Mouse (Mus musculus) heart, postnatal 0 days (tissue): Measurements from ENCODE around the gene Pgap3. TPM values are rescaled to one million over a fixed set of nuclear protein-coding genes. Genes with fewer than 3 reads are reported as not detected.

Experiments used
- ATAC-seq: fragments of 200-750 bp; cut with Nextera tagmentation; 2 replicates; pipeline ENCODE4 v1.8.0; 2017; ENCODE audit warnings: low read depth, moderate number of reproducible peaks, moderate library complexity; ENCODE audit not compliant: insufficient read depth
- DNase-seq: peaks from one replicate; pipeline ENCODE4 v3.0.0-alpha.2; 2016; ENCODE audit warnings: low spot score
- H3K27ac ChIP-seq: fragments of 300-500 bp; sonication (generic); 2 replicates; pipeline ENCODE4 v1.5.1; 2014; ENCODE audit warnings: low read depth, mild to moderate bottlenecking
- H3K27me3 ChIP-seq: fragments of 300-500 bp; sonication (generic); 2 replicates; pipeline ENCODE4 v1.6.1; 2014; ENCODE audit warnings: low read length, mixed read lengths; ENCODE audit not compliant: control insufficient read depth, insufficient read depth
- H3K36me3 ChIP-seq: fragments of 300-500 bp; sonication (generic); replicated peaks from 2 replicates; pipeline ENCODE4 v1.6.1; 2014; ENCODE audit warnings: low read length, mixed read lengths; ENCODE audit not compliant: control insufficient read depth, insufficient read depth
- H3K4me1 ChIP-seq: fragments of 300-500 bp; sonication (generic); 2 replicates; pipeline ENCODE4 v1.6.1; 2014; ENCODE audit warnings: antibody characterized with exemption; ENCODE audit not compliant: control insufficient read depth, insufficient read depth
- H3K4me2 ChIP-seq: fragments of 300-500 bp; sonication (generic); 2 replicates; pipeline ENCODE4 v1.6.1; 2014; ENCODE audit warnings: low read depth, mild to moderate bottlenecking, low read length, moderate library complexity
- H3K4me3 ChIP-seq: fragments of 300-500 bp; sonication (generic); 2 replicates; pipeline ENCODE4 v1.5.1; 2014; ENCODE audit warnings: low read depth, low read length
- H3K9ac ChIP-seq: fragments of 300-500 bp; sonication (generic); replicated peaks from 2 replicates; pipeline ENCODE4 v1.6.1; 2014; ENCODE audit warnings: low read depth, low read length, mixed read lengths
- H3K9me3 ChIP-seq: fragments of 300-500 bp; sonication (generic); replicated peaks from 2 replicates; pipeline ENCODE4 v1.6.1; 2016; ENCODE audit warnings: low read length; ENCODE audit not compliant: control insufficient read depth
- CTCF ChIP-seq: IDR thresholded peaks from 2 replicates; pipeline ENCODE4 v1.5.1; 2016; ENCODE audit warnings: antibody characterized with exemption, control low read depth, low read depth
- EP300 ChIP-seq: IDR thresholded peaks from 2 replicates; pipeline ENCODE4 v1.6.1; 2016; ENCODE audit warnings: antibody characterized with exemption, low read depth
- WGBS: fragments of 180-500 bp; shearing (Covaris S2); extraction: QIAGEN DNeasy Blood & Tissue Kit; methylation state at CpG from one replicate; pipeline ENCODE4 v1.1.7; 2014; 5-methylcytosine and 5-hydroxymethylcytosine counted together
- polyA plus RNA-seq: library from polyadenylated mRNA; unstranded; fragments of >200 nt; fragmentation: Nextera tagmentation; extraction: Ambion mirVana; gene quantifications from 2 replicates; pipeline ENCODE4 v1.2.1, GENCODE M21; 2015
- total RNA-seq: library from RNA; depleted of rRNA; stranded (reverse); fragments of >200 nt; gene quantifications from 2 replicates; pipeline ENCODE4 v1.2.3, GENCODE M21; 2014; ENCODE audit warnings: low replicate concordance

Gene Pgap3
- total and polyA plus RNA-seq, 2 experiments from 2014 or later: 18.2 to 35.7 TPM

GRCm38 (mm10) chr11:98395041-98395440 is 5.2 kb downstream of the Pgap3 start:
- Histone ChIP-seq H3K36me3 (0 out of 2 replicates have a peak, but pooled peaks cover 9% of the 10 kb centered on the region), H3K4me3 (no peak overlapping the region), H3K9ac (no peak overlapping the region), H3K4me1 (peaks cover 42% of the 10 kb centered on the region), H3K27me3 (no peaks in the 10 kb centered on the region), H3K9me3 (no peaks in the 10 kb centered on the region), H3K27ac (peak overlapping the region; percentile 97), H3K4me2 (no peak overlapping the region)
- TF ChIP-seq CTCF (no peak), EP300 (no peak)
- ATAC-seq (peak; percentile 56), DNase-seq (peak; percentile 84)
- 14% methylated on average over 4 of the region's 4 CpGs for WGBS

- Histone ChIP-seq H3K36me3 (0 out of 2 replicates have a peak, but pooled peaks cover 9% of the 10 kb centered on the region), H3K9ac (no peak overlapping the region), H3K9me3 (no peaks in the 10 kb centered on the region), H3K4me3 (no peak overlapping the region), H3K27ac (peak overlapping the region; percentile 97), H3K4me2 (no peak overlapping the region), H3K27me3 (no peaks in the 10 kb centered on the region), H3K4me1 (peaks cover 38% of the 10 kb centered on the region)
- peak; percentile 87 for DNase-seq
- WGBS: 17% methylated on average over 6 of the region's 6 CpGs
- TF ChIP-seq CTCF: no peak
- peak; percentile 90 for TF ChIP-seq EP300
- peak; percentile 76 for ATAC-seq
These were observed 6.0 kb downstream of the Pgap3 start for GRCm38 (mm10) chr11:98394301-98394700.

GRCm38 (mm10) chr11:98393317-98393716 is 7.0 kb downstream of the Pgap3 start:
- no peak overlapping the region; the same call in 1 of the 2 replicates for H3K4me2 ChIP-seq
- H3K27me3 ChIP-seq: no peaks in the 10 kb centered on the region
- no peaks in the 10 kb centered on the region for H3K9me3 ChIP-seq
- 0 out of 2 replicates have a peak, but pooled peaks cover 9% of the 10 kb centered on the region for H3K36me3 ChIP-seq
- DNase-seq: peak; percentile 92
- no peak overlapping the region for H3K4me3 ChIP-seq
- peaks cover 38% of the 10 kb centered on the region for H3K4me1 ChIP-seq
- peak overlapping the region; percentile 97 for H3K27ac ChIP-seq
- TF ChIP-seq EP300 (no peak), CTCF (no peak)
- H3K9ac ChIP-seq: no peak overlapping the region
- peak; percentile 50 for ATAC-seq
- WGBS: 10% methylated on average over 6 of the region's 6 CpGs

DNA sequence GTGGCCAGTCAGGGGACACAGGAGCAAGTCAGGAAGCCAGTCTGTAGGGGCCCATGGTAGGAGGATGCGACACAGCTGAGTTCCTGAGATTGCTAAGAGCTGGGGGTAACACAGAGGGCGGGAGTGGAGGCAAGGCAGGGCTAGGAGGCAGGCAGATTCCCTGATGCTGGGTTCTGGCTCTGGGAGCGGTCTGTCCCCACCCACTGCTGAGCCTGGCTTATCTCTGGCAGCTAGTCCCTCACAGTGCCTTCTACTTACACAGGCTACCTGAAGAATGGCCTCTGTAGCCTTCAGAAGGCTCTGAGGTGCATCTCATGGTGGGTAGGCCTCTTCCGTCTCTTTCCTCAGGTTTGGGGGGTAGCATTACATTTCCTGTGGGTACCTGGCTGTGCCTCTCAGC is 7.6 kb downstream of the Pgap3 start:
- H3K27ac ChIP-seq: peak overlapping the region; percentile 97
- peaks cover 38% of the 10 kb centered on the region for H3K4me1 ChIP-seq
- DNase-seq: peak; percentile 53
- no peak overlapping the region for H3K4me3 ChIP-seq
- no peak overlapping the region for H3K4me2 ChIP-seq
- H3K9ac ChIP-seq: no peak overlapping the region
- no peaks in the 10 kb centered on the region for H3K9me3 ChIP-seq
- 0 out of 2 replicates have a peak, but pooled peaks cover 5% of the 10 kb centered on the region for H3K36me3 ChIP-seq
- no peak for ATAC-seq
- WGBS: 26% methylated on average over 4 of the region's 4 CpGs
- TF ChIP-seq EP300: no peak
- no peak for TF ChIP-seq CTCF
- 0 out of 2 replicates have a peak, but pooled peaks cover 2% of the 10 kb centered on the region for H3K27me3 ChIP-seq

DNA sequence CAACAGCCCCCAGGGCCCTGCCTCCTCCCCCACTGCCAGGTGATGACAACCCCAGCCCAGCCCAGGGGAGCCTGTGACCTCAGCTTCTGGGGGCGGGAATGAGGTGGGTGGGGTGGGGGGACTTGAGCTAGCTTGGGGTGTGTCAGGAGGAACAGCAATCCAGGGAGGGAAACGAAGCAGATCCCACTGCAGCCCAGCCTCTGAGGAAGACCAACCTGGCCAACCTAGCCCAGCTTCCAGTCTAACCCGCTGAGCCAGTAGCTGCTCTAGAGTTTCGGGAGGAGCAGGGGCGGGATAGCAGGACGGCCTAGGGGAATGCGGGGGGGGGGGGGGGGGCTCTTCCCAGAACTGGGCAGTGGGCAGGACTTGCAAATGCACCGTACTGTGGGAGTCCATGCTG is 8.3 kb downstream of the Pgap3 start:
- H3K4me1 ChIP-seq: peaks cover 38% of the 10 kb centered on the region
- WGBS: 20% methylated on average over 4 of the region's 8 CpGs
- peak; percentile 5 for DNase-seq
- H3K36me3 ChIP-seq: no peaks in the 10 kb centered on the region
- no peak for ATAC-seq
- no peak overlapping the region for H3K4me3 ChIP-seq
- 0 out of 2 replicates have a peak, but pooled peaks cover 6% of the 10 kb centered on the region for H3K27me3 ChIP-seq
- H3K4me2 ChIP-seq: no peak overlapping the region
- no peak for TF ChIP-seq CTCF
- no peak for TF ChIP-seq EP300
- H3K9ac ChIP-seq: 0 out of 2 replicates have a peak overlapping the region, but pooled peaks have one; percentile 8
- peak overlapping the region; percentile 97 for H3K27ac ChIP-seq
- H3K9me3 ChIP-seq: no peaks in the 10 kb centered on the region

- Histone ChIP-seq H3K4me3 (no peak overlapping the region), H3K27ac (no peak overlapping the region), H3K4me1 (peaks cover 44% of the 10 kb centered on the region), H3K27me3 (0 out of 2 replicates have a peak, but pooled peaks cover 6% of the 10 kb centered on the region), H3K9ac (no peak overlapping the region), H3K9me3 (no peaks in the 10 kb centered on the region), H3K36me3 (no peaks in the 10 kb centered on the region), H3K4me2 (no peak overlapping the region)
- TF ChIP-seq CTCF (no peak), EP300 (no peak)
- ATAC-seq: no peak
- DNase-seq: no peak
- WGBS: 76% methylated on average over 12 of the region's 12 CpGs
These were observed 10.1 kb downstream of the Pgap3 start for GRCm38 (mm10) chr11:98390141-98390540.
